Mouse (Mus musculus): ENCODE measurements at regions not wholly inside any gene's neighbourhood (a gene's known extent, or its start where the extent isn't known, plus 50 kb on each side); places are given as distances from the start of the nearest gene placed in this dataset.
A peak's percentile ranks its signal among the peaks of the same experiment; 100 is the strongest.

DNA sequence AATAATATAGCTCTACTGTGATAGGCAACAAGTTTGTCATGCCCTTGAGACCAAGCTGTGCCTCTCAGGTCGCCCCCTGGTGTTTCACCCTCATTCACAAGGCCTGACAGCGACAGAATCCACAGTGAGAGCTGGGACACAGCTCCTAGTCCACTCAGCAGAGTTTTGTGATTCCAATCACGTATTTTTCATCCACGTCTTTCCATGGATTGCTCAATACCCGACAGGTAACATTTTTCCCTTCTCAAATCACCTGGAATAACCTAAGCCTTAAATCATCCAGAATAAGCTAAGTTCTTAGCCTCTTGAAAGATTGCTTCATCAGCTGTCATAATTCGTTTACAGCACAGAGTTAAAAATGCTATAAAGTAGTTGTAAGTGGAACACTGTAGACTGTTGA lies 211.3 kb downstream of the Ccdc91 start:
- DNase-seq (ENCODE audit: low spot score in 2 of 2): no peak

- no peak for DNase-seq (ENCODE audit: low spot score in 2 of 2)
Observed at GRCm38 (mm10) chr6:147698255-147698654, 222.6 kb downstream of the Ccdc91 start.

DNA sequence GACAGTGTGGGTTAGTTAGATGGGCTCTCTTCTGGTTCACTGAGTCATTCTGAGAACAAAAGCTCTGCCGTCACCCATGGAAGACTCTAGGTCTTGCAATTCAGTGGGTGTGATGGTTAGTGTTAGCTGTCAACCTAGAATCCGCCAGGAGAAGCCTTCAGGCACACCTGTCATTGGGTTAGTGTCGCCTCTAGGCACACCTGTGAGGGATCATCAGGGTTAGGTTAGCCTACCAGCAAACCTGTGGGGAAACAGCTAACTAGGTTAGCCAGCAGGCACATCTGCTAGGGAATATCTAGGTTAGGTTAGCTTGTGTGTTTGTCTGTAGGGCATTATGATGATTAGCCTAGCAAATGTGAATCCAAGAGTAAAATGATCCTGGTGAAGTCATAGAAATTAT lies 223.8 kb downstream of the Ccdc91 start:
- DNase-seq (ENCODE audit: low spot score in 2 of 2): no peak

DNA sequence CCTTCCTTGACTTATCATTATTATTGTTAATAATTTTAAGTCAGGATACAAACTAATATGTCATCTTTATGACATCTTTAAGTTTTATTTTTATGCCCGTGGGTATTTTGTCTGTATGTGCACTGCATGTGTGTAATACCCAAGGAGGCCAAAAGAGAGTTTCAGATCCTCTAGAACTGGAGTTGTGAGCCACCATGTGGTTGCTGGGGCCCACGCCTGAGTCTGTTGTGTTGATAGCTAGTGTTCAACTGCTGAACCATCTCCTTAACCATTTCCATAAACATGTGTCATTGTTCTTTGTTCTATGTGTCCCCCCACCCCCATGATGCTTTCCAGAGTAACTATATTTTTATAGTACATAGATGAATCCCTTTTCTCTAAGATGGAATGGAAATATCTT lies 225.0 kb downstream of the Ccdc91 start:
- DNase-seq (ENCODE audit: low spot score in 2 of 2): no peak

DNA sequence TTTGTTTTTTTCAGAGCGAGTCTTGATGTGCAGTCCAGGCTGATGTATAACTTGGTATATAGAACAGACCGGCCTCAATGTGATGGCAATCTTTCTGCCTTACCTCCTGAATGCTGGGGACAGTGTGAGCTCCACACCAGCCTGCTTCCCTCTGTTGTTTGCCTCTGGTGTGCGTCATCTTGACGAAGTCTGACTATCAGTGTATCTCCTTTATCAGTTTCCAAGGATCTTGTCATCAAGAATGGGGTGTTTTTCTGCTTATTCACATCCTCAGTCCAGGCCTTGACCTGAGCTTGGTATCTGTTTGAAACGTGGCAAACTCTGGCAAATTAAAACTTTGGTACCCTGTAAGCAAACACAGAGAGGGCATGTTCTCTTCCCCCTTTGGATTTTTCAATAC lies 226.3 kb downstream of the Ccdc91 start:
- DNase-seq (ENCODE audit: low spot score in 2 of 2): no peak

GRCm38 (mm10) chr6:147704297-147704696 lies 228.7 kb downstream of the Ccdc91 start:
- DNase-seq (ENCODE audit: low spot score in 2 of 2): no peak

DNA sequence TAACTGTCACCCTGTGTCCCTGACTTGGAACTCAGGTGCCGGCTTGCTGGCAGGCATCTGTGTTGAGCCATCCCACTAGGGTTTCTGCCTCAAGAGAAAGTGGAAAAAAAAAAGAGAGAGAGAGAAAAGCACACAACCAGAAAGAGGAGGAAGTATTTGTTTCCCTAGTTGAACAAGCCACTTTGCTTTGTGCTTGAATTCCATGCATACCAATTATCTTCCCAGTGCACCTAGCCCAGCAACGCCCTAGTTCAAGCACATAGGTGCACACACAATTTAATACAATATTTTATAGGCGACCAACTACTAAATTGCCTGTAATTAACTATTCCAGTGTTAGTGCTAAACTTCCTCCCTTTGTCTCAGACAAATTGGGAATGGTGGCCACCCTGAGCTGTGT lies 230.3 kb downstream of the Ccdc91 start:
- DNase-seq (ENCODE audit: low spot score in 2 of 2): no peak

- no peak for DNase-seq (ENCODE audit: low spot score in 2 of 2)
Observed at GRCm38 (mm10) chr6:147706741-147707140, 231.1 kb downstream of the Ccdc91 start.

DNA sequence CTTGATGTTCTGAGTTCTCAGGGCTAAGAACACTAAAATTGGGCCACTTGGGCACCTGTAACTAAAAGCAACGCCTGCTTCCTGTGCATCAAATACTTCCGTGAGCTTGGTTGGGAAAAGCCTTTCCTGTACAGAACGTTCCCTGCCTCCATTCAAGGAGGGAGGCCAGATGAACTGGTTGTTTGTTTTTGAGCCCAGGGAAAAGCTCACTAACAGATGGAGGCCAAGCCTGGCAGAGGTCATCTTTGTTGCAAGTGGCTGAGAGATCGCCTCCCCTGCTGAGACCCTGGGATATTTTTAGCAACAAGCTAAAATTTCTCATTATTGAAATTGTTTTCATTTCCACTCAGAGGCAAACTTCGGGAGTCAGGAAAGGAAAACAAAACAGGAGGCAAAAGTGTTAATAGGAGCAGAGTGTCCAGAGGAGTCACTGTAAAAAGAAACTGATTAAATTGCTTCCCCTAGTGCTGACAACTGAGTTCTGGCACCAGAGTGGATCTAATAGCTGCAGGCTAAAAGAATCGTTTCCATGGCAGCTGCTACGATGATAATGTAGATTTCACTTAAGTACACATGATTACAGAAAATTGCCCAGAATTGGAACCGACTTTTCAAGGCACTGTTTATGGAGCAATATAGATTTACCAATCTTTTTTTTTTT lies 242.6 kb downstream of the Ccdc91 start:
- DNase-seq (ENCODE audit: low spot score in 2 of 2): peak in 1 of 2 experiments; percentile 43

- no peak for DNase-seq (ENCODE audit: low spot score in 2 of 2)
Observed at GRCm38 (mm10) chr6:147718713-147719490, 243.3 kb downstream of the Ccdc91 start.

- no peak for DNase-seq (ENCODE audit: low spot score in 2 of 2)
Observed at GRCm38 (mm10) chr6:147719539-147719938, 243.9 kb downstream of the Ccdc91 start.

DNA sequence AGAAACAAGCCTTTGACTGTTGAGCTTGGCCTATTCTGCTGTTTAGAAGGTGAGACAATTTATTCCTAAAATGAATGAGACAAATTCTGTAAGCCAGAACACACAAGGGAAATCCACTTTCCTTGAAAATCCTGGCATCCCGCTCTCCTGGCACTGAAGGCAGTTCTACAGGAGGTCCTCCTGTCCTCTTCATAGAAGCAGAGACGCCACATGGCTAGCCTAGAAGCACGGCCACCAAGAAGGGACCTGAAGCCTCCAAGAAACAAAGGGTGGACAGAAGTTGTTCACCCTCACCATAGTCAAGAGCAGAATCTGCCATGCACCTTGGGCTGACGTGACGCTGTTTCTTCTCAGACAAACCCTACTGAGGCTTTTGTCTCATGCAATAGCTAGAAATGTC lies 247.7 kb downstream of the Ccdc91 start:
- no peak for DNase-seq (ENCODE audit: low spot score in 2 of 2)

DNA sequence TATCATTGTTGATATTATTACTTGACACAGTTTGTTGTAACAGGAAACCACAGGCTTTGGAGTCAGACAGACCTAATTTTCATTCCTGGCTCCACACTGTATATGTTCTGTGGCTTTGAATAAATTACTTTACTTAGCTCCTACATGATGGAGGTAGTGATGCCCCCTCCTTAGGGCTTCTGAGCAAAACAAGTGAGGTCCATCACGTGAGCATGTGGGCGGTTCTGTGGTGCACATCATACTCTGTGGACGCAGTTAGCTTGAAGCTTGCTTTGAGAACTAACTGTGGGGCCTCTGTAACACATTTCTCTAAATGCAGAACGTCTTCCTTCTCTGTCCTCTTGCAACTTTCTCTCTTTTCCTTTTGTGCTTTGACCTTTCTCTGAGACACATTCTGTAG lies 251.4 kb downstream of the Ccdc91 start:
- no peak for DNase-seq (ENCODE audit: low spot score in 2 of 2)

DNA sequence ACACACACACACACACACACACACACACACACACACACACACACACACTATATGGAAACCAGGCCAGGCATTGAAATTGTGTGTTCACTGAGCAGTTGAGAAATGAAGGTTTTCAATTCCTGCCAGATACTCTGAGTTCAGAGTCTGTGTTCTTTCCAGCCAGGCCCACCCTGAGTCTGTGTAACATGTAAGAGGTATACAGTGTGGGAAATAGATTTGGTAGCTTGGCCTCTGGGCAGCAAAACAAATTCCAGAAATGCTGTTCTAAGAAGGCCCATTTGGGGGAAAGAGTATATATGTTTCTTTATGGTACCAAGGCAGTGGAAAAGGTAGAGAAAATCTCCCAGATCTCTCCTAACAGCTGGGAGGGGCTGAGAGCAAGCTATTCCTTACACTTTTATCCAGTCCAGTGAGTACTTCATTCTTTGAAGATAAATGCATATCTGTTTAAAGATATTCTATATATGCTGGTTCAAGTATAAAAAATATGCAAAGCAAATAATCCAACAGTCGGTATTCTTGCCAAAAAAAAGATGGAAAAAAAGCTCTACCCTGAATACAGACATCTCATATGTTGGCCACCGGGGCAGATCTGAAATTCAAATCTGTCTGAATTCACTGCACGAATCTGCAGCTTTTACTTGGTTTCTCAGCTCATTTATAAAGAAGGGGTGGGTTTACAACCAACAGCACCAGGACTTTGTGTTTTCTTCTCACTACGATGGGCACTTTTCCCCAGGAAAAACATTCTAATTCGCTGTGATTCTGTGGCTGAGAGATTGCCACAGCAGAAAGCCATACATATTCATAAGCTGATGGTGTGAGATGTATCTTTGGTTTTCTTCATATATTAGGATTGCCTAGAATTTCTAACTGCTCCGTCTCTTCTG lies 252.3 kb downstream of the Ccdc91 start:
- DNase-seq (ENCODE audit: low spot score in 2 of 2): no peak

DNA sequence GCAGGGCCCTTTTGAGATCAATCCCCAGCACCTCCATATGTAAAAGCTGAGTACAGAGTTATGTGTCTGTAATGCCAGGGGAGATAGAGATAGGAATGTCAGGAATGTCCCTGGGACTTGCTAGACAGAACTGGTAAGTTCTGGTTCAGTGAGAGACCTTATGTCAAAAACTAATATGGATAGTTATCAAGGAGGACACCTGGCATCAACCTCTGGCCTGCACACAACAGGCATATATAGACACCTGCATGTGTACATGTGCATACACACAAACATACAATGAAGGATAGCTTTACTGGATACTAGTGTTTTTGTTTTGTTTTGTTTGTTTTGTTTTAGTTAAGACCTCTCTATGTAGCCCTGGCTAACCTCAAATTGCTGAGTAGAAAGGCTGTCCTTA lies 254.1 kb downstream of the Ccdc91 start:
- no peak for DNase-seq (ENCODE audit: low spot score in 2 of 2)

- DNase-seq (ENCODE audit: low spot score in 2 of 2): no peak
Observed at GRCm38 (mm10) chr6:147738621-147739325, 263.1 kb downstream of the Ccdc91 start.

DNA sequence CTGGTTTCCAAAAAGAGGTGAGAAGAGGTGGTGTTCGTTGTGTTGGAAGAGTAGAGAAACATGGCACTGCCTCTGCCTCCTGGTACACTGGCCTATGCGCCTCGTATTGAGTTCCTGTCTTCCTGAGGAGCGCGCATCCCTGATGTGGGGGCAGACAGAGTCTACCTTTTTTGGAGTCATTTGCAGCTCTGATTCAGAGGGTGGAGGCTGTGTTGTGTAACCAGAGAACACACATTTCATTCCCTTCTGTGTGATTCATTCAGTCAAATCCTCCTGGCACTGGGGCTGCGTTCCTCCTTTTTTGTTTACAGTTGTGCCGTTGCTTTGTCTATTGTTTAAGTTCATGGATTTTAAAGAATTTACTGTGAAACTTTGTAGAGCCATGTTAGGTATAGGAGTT lies 265.8 kb downstream of the Ccdc91 start:
- DNase-seq (ENCODE audit: low spot score in 2 of 2): no peak

GRCm38 (mm10) chr6:147744081-147744480 lies 268.5 kb downstream of the Ccdc91 start:
- no peak for DNase-seq (ENCODE audit: low spot score in 2 of 2)

GRCm38 (mm10) chr6:147745690-147746089 lies 270.1 kb downstream of the Ccdc91 start:
- no peak for DNase-seq (ENCODE audit: low spot score in 2 of 2)

- no peak for DNase-seq (ENCODE audit: low spot score in 2 of 2)
Observed at GRCm38 (mm10) chr6:147747945-147748344, 272.3 kb downstream of the Ccdc91 start.

DNA sequence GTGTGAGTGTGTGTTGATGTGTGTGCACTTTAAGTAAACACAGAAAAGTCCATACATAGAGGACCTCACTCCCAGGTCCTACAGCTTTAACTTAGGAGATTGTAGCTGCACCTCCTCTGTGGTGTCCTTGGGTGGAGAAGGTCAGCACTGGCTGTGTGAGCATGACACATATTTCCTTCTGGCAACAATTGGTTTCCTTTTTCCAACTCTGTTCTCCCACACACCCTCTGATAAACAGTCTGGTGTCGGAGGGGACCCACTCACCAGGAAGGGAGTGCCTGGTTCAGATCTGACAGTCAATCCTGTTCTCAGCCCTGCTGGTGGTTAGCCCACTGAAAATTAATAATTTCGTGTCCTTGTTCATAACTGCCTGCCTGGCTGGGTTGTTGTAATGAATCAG lies 276.7 kb downstream of the Ccdc91 start:
- no peak for DNase-seq (ENCODE audit: low spot score in 2 of 2)

DNA sequence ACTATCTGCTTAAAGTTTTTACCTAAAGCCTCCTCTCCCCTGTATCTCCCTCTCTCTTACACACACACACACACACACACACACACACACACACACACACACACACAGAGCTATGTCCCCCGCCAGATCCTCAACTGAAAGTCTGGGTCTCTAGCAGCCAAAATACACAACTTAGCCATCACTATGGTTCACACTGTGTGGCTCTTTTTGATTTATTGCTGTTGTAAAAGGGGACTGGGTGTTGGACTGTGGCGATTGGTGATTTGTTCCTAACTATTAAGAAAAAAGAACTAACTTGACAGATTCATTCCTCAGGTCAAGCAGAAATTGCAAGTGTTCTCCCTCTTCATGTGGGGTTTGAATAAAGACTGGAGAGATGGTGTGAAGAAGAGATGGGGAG lies 278.2 kb downstream of the Ccdc91 start:
- DNase-seq (ENCODE audit: low spot score in 2 of 2): no peak
